Mouse (Mus musculus) brain, adult 10 weeks (tissue): Measurements from ENCODE around the gene Zmym3. TPM values are rescaled to one million over a fixed set of nuclear protein-coding genes. Genes with fewer than 3 reads are reported as not detected.

ENCODE experiments used
- polyA plus RNA-seq: library from polyadenylated mRNA; stranded (reverse); fragments of 350-450 nt; fragmentation: Illumina TruSeq; extraction: RNeasy Lipid Tissue Mini Kit (QIAGEN cat#74804); gene quantifications from one replicate; pipeline ENCODE4 v1.2.3, GENCODE M21; 2015; ENCODE audit warnings: low read depth, low replicate concordance

Zmym3 gene
- 96.2 TPM for polyA plus RNA-seq

DNA sequence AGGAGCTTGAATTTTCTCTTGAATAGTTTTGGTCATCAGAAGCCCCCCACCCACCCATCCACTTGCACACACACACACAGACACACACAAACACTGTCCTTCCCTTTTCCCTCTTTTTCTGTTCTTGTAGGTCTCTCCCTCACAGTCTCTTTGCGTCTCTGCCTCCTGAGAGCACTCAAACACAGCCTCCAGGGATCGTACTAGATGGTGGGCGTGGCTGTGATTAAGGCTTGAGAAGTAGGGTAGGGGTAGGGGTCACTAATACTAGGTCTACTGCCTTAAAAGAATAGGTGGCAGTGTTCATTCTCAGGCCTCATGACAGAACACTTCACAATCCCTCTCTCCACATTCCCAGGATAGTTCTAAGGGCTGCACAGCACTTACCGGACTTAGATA is at the start of gene Zmym3:
Gene Zmym3 (minus strand): TSS at position 150 of the 396 bp plus-strand sequence.

DNA sequence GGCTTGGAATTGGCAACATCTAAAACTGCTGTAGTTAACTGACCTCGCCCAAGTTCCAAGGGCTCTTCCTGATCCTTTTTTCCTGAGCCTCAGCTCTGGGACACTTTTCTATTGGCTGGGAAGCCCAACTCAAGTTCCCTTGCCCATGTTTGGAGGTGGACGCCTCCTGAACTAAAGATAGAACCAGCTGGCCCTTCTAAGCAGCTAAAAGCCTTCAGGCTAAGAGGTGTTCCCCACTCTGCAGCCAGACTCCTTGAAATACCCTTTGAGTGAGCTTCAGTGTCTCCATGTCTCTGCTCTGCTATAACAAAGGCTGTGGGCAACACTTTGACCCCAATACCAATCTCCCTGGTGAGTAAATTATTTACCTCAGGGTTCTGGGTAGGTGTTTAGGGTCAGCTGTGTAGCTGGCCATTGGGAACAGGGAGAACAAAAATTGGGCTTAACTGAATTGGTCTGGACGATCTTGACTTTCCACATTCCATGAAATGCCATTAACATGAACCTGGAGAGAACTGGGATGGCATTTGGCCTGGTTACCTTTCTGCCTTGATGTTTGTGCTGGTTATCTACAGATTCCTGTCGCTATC is 28.3 kb upstream of the Zmym3 start, which contains the start of gene Itgb1bp2:
Gene Itgb1bp2 (plus strand): TSS at position 203 of the 590 bp plus-strand sequence.

DNA sequence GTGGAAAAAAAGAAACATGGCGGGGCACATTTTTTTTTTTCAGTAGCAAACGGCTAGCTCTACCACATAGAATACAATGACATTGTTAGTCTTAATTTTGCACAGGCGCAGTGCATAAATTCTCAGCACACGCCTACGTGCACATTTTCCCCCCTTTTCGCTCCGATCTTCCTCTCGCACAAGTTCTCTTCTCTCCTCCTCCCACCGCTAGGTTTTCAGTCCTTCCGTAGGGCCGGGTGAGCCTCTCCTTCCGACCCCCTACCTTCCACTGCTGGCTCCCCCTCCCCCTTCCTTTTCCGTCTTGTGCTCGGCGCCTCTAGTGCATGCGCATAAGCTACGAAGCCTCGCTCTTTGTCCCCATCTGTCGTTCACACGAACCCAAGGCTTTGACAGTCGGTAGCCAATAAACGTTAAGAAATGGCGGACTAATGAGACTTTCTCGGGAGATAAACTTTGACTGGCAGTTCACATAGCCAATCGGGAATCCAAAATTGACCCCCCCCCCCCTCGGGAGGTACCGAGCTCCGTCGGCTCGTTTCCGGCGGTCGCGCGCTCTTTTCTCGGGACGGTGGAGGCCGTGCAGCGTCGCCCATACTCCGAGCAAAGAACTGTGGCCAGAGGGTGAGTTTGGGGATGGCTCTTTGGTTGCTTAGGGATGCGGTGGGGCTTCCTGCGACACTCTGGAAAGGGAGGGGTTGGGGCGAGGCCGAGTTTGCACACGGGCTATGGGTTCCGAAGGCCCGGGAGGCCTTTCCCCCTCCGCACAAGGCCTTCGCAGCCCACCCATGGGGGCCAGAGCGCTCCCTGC is 8.7 kb upstream of the Zmym3 start, which contains the start of gene Nono:
Gene Nono (plus strand): TSS at position 177 of the 808 bp plus-strand sequence.

DNA sequence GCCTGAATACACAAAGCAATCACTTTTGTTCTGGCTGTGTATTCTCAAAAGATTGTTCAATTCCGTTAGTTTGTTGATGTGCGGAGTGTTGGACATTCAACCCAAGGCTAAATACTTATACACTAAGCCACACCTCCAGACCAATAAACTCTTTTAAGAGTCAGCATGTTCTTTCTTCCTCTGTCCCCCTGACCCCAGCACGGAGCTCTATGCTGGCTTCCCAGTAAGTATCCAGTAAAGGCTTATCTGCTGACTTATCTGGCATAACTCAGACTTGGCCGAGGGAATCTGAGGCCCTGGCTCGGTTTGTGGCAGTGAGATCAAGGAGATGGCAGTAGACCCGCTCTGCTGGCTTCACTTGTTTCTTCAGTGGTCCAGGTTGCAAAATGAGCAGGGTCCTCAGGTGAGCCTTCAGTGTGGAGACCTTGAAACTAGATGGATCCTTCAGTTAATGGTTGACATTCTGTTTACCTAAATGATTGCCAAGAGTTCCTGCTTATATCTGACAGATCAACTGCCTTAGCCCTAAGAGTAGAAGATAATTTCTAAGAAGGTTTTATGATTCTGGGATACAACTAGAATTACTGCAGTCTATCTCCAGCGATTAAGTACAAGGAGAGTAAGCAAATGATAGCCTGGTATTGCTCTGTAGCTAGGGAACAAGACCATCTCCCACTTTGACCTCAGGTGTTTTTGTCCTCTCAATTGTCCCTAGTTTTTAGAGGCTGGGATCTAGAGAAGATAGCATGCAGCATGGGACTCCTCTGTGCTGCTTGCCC is 44.3 kb downstream of the Zmym3 start, which contains the start of gene Gjb1:
Gene Gjb1 (plus strand): TSS at position 189 of the 779 bp plus-strand sequence.

Other genes starting within 250 kb of the Zmym3 start
- 57.6 TPM for gene Snx12, start 198.3 kb downstream of the Zmym3 start, polyA plus RNA-seq
- gene Foxo4, start 166.3 kb downstream of the Zmym3 start, polyA plus RNA-seq: 14.7 TPM
- not detected for gene Gm614, start 156.9 kb downstream of the Zmym3 start, polyA plus RNA-seq
- 1.2 TPM for gene Il2rg, start 152.6 kb downstream of the Zmym3 start, polyA plus RNA-seq
- gene Gm20489, start 151.8 kb downstream of the Zmym3 start, polyA plus RNA-seq: not detected
- 25.8 TPM for gene Med12, start 146.8 kb downstream of the Zmym3 start, polyA plus RNA-seq
- 33.2 TPM for gene Nlgn3, start 121.7 kb downstream of the Zmym3 start, polyA plus RNA-seq
- 34.5 TPM for gene Gjb1, start 44.5 kb downstream of the Zmym3 start, polyA plus RNA-seq
- gene Nono, start 8.5 kb upstream of the Zmym3 start, polyA plus RNA-seq: 122 TPM
- gene Itgb1bp2, start 28.2 kb upstream of the Zmym3 start, polyA plus RNA-seq: 0.80 TPM
- gene Taf1, start 111.9 kb upstream of the Zmym3 start, polyA plus RNA-seq: 35.0 TPM
- gene Ogt, start 219.2 kb upstream of the Zmym3 start, polyA plus RNA-seq: 199 TPM